Mouse (Mus musculus) monocyte, adult 5-6 weeks (primary cell): ENCODE data around the gene Hps4. TPM values are rescaled to one million over a fixed set of nuclear protein-coding genes. Genes with fewer than 3 reads are reported as not detected.

Experiments
- ATAC-seq: fragments of 153-309, 156-312 bp; replicated peaks from 2 replicates; pipeline ENCODE4 v1.8.0; 2017; ENCODE audit warnings: mild to moderate bottlenecking; ENCODE audit not compliant: low TSS enrichment, insufficient number of reproducible peaks, severe bottlenecking, poor library complexity, low FRiP score
- total RNA-seq: library from RNA; stranded (forward); fragments of 200-1000, 200-491, 200-594 nt; gene quantifications from 3 replicates; pipeline ENCODE4 v1.2.3, GENCODE M21; 2017

Hps4 gene
- total RNA-seq, 1 experiment from 2014 or later = 14.4 TPM

GRCm38 (mm10) chr5:112355910-112356309, 13.0 kb downstream of the Hps4 start, which contains the start of gene Gm6583:
Gm6583 (minus strand) TSS chr5:112356033.
- 0 out of 2 replicates have a peak, but pooled peaks have one; percentile 2 for ATAC-seq

DNA sequence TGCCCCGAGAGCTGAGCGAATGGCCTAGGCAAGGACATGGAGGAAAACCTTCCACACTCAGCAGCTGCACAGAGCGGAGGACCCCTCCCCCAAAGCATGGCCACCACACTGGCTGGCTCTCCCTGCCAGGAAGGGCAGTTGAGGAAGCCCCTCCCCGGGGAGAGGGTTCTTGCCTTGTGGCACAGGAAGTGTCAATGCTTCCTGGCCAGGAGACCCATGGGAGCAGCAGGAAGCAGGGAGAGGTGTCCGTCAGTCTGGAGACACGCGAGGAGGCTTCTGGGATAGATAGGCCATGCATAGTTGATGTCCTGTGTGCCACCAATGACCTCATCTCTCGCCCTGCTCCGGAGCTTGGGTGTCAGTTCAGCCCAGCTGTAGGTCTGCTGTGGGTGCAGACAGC, 13.4 kb downstream of the Hps4 start:
- no peak for ATAC-seq

DNA sequence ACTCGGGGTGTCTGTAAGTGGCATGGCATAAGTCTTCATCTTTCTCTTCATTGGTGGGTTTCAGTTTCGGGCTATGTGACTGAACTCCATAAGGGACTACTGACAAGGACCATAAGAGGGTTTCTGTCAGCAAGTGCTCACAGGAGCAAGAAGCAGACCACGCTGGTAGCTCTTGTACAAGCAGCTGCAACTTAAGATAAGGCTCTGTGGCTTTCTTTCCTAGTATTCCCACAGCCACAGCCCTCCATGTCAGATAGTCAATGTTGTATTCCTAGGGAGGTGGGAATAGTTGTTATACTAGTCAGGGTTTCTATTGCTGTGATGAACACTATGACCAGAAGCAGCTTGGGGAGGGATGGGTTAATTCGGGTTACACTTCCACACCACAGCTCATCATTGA, 16.6 kb downstream of the Hps4 start:
- no peak for ATAC-seq

- no peak for ATAC-seq
Measured at GRCm38 (mm10) chr5:112360077-112360476, 17.2 kb downstream of the Hps4 start.

DNA sequence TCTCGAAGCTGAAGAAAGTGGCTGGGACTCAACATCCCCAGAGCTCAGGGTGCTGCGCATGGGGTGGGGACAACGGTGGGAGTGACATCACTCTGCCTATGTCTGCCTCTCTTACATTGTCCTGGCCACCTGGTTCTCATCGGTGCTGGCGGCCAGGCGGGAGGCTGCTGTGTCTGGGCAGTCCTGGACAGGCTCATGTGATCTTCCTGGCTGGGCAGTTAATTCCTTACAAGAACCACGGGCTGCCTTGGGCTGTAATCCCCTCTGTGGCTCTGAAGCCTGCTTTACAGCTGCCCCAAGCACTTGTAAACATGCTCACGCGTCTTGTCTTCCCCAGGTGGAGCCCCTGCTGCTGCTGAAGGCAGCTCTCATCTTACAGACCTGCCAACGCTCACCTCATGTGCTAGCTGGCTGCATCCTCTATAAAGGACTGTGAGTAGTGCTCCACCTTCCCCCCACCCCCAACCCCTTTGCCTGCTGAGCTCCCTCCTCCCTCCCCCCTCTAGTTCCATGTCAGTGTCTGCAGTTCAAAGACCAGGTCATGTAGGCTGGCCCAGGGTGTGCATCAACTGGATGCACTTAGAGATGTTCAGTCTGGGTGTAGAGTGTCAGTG, 21.4 kb downstream of the Hps4 start:
- ATAC-seq = no peak

DNA sequence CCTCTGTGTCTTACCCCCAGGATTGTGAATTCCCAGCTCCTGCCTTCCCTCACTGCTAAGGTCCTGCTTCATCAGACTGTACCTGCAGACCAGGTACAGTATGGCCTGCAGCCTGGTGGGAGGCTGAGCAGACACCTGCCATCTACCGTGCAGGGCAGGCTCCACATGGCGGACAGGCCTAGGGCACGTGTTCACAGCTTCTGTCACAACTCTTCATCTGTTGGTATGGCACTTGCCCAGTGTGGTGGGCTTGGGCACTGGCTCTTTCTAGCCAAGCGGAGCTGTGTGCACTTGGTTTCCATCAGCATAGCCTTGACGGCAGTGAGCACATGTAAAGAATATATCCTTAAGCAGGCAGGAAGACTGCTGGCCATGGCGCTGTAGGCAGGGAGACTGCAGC, 24.0 kb downstream of the Hps4 start:
- no peak for ATAC-seq

DNA sequence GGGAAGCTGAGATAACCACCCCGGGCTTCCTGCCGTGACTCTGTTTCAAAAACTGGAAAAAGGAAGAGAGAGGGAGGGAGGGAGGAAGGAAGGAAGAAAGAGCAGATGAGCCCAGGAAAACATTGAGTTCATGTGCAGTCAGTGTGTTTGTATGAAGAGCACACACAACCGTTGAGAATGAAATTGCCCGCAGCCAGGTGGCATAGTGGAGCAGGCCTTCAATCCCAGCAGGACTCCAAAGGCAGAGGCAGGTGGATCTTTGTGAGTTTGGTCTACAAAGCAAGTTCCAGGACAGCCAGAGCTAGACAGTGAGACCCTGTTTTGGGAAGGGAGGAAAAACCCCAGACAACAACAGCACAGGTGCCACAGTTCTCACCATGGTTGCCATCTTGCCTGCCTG, 24.5 kb downstream of the Hps4 start:
- ATAC-seq = no peak

GRCm38 (mm10) chr5:112367929-112368328, 25.0 kb downstream of the Hps4 start:
- no peak for ATAC-seq

- no peak for ATAC-seq
Measured at GRCm38 (mm10) chr5:112368666-112369065, 25.8 kb downstream of the Hps4 start.

DNA sequence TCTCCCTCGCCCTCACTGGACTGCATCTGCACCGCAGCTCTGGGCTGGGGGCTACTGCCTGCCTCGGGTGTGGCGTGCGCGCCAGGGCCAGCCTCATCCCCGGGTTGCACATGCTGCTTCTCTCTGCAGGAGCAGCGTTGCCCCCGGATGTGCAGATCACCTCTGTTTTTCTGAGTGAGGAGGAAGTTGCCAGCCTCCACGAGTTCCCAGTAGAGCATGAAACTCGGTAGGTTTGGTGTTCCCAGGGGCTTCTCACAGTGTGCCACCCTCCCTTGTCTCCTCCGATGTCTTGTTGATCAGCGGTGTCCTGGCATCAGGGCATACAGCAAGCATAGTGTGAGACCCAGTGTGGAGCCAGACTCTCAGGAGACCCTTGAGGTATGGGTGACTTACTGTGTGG, 26.4 kb downstream of the Hps4 start:
- no peak for ATAC-seq

DNA sequence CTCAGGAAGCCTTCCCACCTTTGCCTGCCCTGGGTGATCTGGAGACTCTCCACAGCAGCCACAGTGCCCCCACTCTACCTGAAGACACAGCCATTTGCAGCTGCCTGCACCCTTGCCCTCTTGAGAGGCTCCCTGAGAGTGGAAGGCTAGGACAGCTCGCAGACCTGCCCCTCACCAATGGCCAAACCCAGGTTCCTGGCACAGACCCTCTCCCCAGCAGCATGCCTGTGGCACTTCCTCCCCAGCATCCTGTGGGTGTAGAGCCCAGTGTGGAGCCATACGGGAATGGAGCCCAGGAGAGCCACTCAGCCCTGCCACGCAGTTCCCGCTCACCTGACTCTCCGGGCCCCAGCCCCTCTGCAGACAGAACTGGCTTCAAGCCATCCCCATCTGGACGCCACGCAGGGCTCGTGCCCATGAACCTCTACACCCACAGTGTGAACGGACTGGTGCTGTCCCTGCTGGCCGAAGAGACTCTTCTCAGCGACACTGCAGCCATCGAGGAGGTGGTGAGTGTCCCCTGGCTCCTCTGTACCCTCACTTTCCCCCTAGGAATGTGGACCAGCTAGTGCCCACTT, 27.4 kb downstream of the Hps4 start:
- no peak for ATAC-seq

- no peak for ATAC-seq
Measured at GRCm38 (mm10) chr5:112371933-112372332, 29.1 kb downstream of the Hps4 start.

GRCm38 (mm10) chr5:112376111-112376510, 33.2 kb downstream of the Hps4 start:
- no peak for ATAC-seq

DNA sequence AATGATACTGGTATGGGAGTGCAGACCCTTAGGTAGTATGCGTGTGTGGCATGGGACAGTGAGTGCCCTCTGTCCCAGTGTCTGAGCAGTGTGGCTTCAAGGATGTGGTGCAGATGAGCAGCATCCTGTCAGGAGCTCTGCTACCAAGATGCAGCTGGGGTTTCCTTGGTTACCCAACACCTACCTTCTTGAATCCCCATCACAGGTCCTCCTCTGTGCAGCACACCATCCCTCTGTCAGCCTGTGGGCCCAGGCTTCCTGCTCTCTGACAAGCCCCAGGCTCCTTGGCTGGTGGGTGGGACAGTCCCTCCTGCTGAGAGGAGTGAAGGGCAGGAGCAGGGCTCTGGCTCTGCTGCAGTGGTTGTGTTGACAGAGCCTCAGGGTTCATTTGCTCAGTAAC, 34.5 kb downstream of the Hps4 start:
- ATAC-seq = no peak

- ATAC-seq = no peak
Measured at GRCm38 (mm10) chr5:112378716-112379115, 35.8 kb downstream of the Hps4 start.

DNA sequence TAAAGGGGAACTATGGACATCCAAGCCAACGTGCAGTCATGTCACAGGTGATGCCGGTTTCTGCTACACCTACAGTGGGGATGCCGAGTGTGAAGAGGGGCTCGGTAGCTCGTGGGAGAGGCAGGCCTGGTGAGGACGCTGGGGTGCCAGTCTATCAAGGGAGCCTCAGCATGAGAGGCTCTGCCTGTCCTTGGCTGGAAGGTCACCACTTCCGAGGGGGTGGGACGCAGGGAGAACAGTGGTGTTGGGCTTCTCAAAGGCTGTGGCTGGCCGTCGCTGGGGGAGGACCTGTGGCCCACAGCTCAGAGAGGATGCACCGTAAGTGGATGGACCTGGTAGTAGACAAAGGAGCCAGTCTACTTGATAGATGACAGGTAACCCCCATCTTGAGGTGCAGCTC, 38.3 kb downstream of the Hps4 start:
- ATAC-seq = no peak

DNA sequence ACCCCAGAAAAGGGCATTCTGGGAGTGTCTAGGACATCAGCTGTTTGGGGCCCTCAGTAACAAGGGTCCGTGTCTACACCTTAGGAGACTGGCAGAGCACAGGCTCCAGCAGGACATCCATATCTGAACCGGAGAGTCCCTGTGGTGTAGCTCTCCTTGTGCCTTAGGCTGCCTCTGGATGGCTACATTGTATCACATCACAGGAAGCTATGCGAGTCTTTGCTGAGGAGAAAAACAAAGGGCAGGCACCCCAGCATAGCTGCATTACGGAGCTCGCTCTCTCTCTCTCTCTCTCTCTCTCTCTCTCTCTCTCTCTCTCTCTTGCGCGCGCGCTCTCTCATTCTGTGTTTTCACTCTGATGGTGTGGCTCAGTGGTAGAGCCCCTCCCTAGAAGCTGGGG, 39.2 kb downstream of the Hps4 start:
- ATAC-seq = no peak

DNA sequence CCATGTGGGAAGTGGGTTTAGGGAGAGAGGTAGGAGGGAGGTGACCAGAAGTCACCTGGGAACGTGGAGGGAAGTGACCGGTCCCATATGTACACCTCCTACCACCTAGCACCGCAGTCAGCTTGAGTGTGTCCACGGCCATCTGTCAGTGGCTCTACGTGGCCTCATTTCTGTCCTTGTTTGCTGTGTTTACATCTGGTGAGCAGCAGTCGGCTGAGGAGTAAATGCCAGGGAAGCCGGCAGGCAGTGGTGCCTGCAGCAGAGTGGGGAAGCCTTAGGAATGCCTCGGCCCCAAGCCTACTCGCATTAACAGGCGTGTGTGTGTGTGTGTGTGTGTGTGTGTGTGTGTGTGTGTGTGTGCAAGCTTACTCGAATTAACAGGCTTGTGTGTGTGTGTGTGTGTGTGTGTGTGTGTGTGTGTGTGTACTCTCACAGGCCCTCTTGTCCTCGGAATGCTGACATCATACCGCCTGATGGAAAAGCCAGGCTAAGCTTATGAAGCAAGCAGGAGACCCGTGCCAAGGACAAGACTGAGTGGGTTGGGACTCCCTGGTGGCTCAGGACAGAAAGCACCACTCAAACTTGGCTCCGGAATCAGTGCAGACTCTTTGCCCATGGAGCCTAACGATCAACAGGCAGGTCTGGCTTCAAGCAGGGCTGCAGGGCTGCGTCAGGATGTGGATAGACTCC, 39.9 kb downstream of the Hps4 start:
- ATAC-seq = no peak

- peak; percentile 31; the same call in 1 of the 2 replicates for ATAC-seq
Measured at GRCm38 (mm10) chr5:112384805-112385472, 42.1 kb downstream of the Hps4 start.

DNA sequence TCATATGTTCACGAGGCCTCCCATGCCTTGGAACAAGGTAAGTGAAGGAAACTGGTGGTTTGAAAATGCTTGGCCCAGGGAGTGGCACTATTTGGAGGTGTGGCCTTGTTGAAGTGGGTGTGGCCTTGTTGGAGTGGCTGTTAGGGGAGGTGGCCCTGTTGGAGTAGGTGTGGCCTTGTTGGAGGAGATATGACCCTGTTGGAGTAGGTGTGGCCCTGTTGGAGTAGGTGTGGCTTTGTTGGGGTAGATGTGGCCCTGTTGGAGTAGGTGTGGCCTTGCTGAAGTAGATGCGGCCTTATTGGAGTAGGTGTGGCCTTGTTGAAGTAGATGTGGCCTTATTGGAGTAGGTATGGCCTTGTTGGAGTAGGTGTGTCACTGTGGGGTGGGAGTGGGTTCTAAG, 43.1 kb downstream of the Hps4 start:
- ATAC-seq = no peak
